Mouse (Mus musculus) kidney, postnatal 25 days (tissue): ENCODE measurements at regions not wholly inside any gene's neighbourhood (a gene's known extent, or its start where the extent isn't known, plus 50 kb on each side); places are given as distances from the start of the nearest gene placed in this dataset.

ENCODE experiments used
- DNase-seq, 2 experiments: peaks; one replicate each; pipeline ENCODE4 v3.0.0; 2021; ENCODE audit warnings: mixed read lengths in 2 of 2

DNA sequence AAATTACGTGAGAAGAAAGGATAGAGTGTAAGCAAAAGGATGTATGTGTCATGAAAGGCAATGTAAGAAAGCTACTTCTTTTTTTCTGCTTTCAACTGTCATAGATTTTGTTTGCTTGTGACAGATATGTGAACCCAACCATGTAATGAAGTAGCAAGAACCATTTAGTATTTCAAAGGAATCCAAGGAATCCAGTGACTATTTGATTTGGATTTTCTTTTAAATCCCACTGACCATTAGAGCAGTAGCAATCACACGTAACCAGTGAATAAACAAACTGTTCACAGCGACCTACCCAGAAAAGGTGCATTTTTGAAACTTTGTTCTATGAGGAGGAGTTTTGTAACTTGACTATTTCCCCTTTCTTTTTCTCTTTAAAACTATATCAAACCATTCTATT, 981.2 kb upstream of the Luzp2 start:
- DNase-seq = no peak

DNA sequence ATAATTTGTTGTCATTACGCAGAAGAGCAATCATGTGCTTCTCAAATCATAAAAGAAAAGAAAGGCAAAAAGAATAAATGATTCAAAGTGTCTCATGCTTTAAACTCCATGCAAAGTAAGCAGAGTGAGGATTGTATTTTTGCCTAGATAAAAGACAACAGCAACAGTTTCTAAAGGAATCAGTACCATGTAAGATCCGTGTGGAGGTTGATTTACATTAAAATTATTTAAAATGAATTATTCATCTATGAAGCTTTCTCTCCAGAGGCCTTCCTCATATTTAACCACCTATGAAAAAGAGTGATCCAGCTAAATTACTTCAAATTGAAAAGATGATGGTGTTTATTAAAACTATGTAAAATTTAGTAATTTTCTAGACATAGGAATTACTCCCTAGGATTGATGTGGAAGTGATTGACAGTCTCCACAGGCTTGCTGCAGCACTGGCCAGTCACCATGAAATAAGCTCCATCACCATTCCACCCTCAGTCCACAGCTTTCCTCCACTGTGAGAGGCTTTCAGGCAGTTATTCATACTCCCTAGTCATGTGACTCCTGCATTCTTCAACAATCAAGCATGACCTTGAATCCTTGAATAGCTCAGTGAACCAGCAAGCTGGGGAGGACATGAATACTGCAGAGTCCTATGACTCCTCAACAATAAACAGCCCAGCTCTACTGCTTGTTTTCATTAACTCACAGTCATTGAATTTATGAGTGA, 962.7 kb upstream of the Luzp2 start:
- DNase-seq = peak; percentile 4 to 40

DNA sequence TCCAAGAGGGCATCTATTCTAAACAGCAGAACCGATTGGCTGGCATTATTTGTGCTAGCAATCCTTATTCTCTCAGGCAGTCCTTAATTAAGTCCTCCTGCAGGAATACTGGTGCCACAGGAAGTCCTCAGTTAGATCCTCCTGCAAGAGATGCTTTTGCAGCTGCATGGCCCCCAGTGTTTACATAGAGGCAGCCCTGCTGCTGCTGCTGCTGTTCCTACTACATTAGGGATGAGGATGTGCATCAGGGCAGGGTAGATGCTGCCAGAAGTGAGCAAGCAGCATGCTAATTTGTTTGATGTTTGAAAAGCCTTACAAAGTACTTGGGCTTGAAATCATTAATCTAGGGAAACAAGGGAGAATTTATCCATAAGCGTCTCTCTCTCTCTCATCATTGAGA, 922.3 kb upstream of the Luzp2 start:
- no peak for DNase-seq

- DNase-seq = no peak
Measured at GRCm38 (mm10) chr7:53955654-53956053, 879.6 kb upstream of the Luzp2 start.

- no peak for DNase-seq
Measured at GRCm38 (mm10) chr7:53975480-53975879, 859.8 kb upstream of the Luzp2 start.

- no peak for DNase-seq
Measured at GRCm38 (mm10) chr7:53995983-53996382, 839.3 kb upstream of the Luzp2 start.

- DNase-seq = no peak
Measured at GRCm38 (mm10) chr7:54008684-54009083, 826.6 kb upstream of the Luzp2 start.
